Mouse (Mus musculus) mouse trophoblast stem cell (cell line): ENCODE data around the gene Defa31.
"Not testable (repeated sequence)": the region's sequence is repeated elsewhere in the genome, so short reads cannot be mapped to it uniquely, and the experiment has no call there.

Experiments used
- in situ Hi-C, 2 experiments: fragments of 300-500 bp; cut with MseI, MboI; formaldehyde crosslinking; loops; 2 replicates in 1 of 2; 3 replicates in 1 of 2; pipeline ENCODE4 v1.15.1; 2025

The Defa31 gene

DNA sequence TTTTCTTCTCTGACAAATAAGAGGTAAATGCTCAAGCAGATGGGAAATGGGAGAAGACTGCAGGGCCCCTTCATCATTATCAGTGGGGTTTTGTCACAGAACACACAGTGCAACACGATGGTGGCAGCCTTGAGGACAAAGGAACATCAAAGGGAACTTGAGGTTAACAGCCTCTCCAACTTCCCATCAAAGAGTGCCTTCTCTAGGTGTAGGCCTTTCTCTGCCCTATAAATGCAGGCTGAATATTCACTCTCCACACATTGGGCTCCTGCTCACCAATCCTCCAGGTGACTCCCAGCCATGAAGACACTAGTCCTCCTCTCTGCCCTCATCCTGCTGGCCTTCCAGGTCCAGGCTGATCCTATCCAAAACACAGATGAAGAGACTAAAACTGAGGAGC, at the start of gene Defa31:
TSS of gene Defa31 (plus strand) at position 301 of the 400 bp plus-strand sequence.
- in situ Hi-C loops = not testable (repeated sequence)

GRCm38 (mm10) chr8:21161977-21162376, 29.4 kb upstream of the Defa31 start, which contains the start of gene Defa22:
Defa22 (plus strand) TSS chr8:21162277.
- in situ Hi-C loops = not testable (repeated sequence)

GRCm38 (mm10) chr8:21201261-21201660, 9.8 kb downstream of the Defa31 start, which contains the start of gene Gm15293:
Gm15293 (plus strand) TSS chr8:21201561.
- in situ Hi-C loops = not testable (repeated sequence)
